In genomic region chr11:89058515-89059270, GRCm38 (mm10) we compare ENCODE assay signal across 8 mouse cellular contexts. TPM values are rescaled to one million over a fixed set of nuclear protein-coding genes. Genes with fewer than 3 reads are reported as not detected.
DNase-seq lines count a peak whose midpoint lies in the region; ATAC-seq and TF ChIP-seq lines count a peak whose summit lies in the region.

No protein-coding gene starts in this region.

- H3K4me2 ChIP-seq in kidney, embryonic 14.5 days (replicated peaks; ENCODE audit: low read depth, low read length) = peak overlapping the region; percentile 87
- peak overlapping the region; percentile 75 for H3K4me2 ChIP-seq in hindbrain, embryonic 14.5 days (replicated peaks)
- peak overlapping the region; percentile 92 for H3K4me2 ChIP-seq in lung, embryonic 16.5 days (ENCODE audit: low read depth, low read length)
- peak overlapping the region; percentile 96 for H3K4me2 ChIP-seq in stomach, embryonic 14.5 days (replicated peaks; ENCODE audit: low read depth, low read length)

- H3K9ac ChIP-seq in kidney, embryonic 14.5 days (ENCODE audit: low read depth, low read length) = peak overlapping the region; percentile 14; the same call in 1 of the 2 replicates
- H3K9ac ChIP-seq in hindbrain, embryonic 14.5 days = peak overlapping the region; percentile 87
- 0 out of 2 replicates have a peak overlapping the region, but pooled peaks have one; percentile 38 for H3K9ac ChIP-seq in lung, embryonic 16.5 days (ENCODE audit: low read length)
- H3K9ac ChIP-seq in stomach, embryonic 14.5 days (replicated peaks; ENCODE audit: low read depth, low read length) = no peak overlapping the region

- no peak for TF ChIP-seq POLR2A in brain, embryonic 14.5 days (IDR thresholded peaks at IDR 0.05; ENCODE audit: borderline replicate concordance, extremely low read depth, insufficient read depth, insufficient read length, poor library complexity, severe bottlenecking)

- no peak overlapping the region for H3K27ac ChIP-seq in kidney, embryonic 14.5 days (ENCODE audit: low read depth, low read length)
- no peak overlapping the region for H3K27ac ChIP-seq in hindbrain, embryonic 14.5 days
- H3K27ac ChIP-seq in lung, embryonic 16.5 days (ENCODE audit: low read length) = no peak overlapping the region
- no peak overlapping the region for H3K27ac ChIP-seq in stomach, embryonic 14.5 days (ENCODE audit: low read length)

- peak overlapping the region; percentile 72 for H3K4me3 ChIP-seq in kidney, embryonic 14.5 days (ENCODE audit: low read length)
- peak overlapping the region; percentile 74 for H3K4me3 ChIP-seq in hindbrain, embryonic 14.5 days (replicated peaks; ENCODE audit: low read length)
- peak overlapping the region; percentile 90 for H3K4me3 ChIP-seq in lung, embryonic 16.5 days (ENCODE audit: low read length)
- H3K4me3 ChIP-seq in stomach, embryonic 14.5 days (ENCODE audit: low read depth, low read length) = peak overlapping the region; percentile 81; the same call in 1 of the 2 replicates

- ATAC-seq in kidney, embryonic 14.5 days (ENCODE audit: low FRiP score, low TSS enrichment) = no peak
- ATAC-seq in hindbrain, embryonic 14.5 days (ENCODE audit: low FRiP score) = no peak
- no peak for ATAC-seq in lung, embryonic 16.5 days (ENCODE audit: low read depth)
- no peak for ATAC-seq in stomach, embryonic 14.5 days (ENCODE audit: insufficient number of reproducible peaks, insufficient read depth, low FRiP score, low read depth)

- WGBS in kidney, embryonic 14.5 days = 71% methylated on average over 11 of the region's 11 CpGs
- WGBS in hindbrain, embryonic 14.5 days = 78% methylated on average over 11 of the region's 11 CpGs
- WGBS in lung, embryonic 16.5 days = 64% methylated on average over 11 of the region's 11 CpGs
- WGBS in stomach, embryonic 14.5 days = 64% methylated on average over 11 of the region's 11 CpGs

- peaks cover 14% of the 10 kb centered on the region for H3K4me1 ChIP-seq in kidney, embryonic 14.5 days (ENCODE audit: control insufficient read depth, insufficient read depth, low read length)
- peaks cover 22% of the 10 kb centered on the region for H3K4me1 ChIP-seq in hindbrain, embryonic 14.5 days (replicated peaks; ENCODE audit: control insufficient read depth, insufficient read depth, low read length)
- H3K4me1 ChIP-seq in lung, embryonic 16.5 days (replicated peaks; ENCODE audit: control insufficient read depth, insufficient read depth, low read length) = peaks cover 26% of the 10 kb centered on the region
- H3K4me1 ChIP-seq in stomach, embryonic 14.5 days (ENCODE audit: control insufficient read depth, insufficient read depth, low read length) = peaks cover 18% of the 10 kb centered on the region

- TF ChIP-seq CTCF in brain, embryonic 14.5 days (IDR thresholded peaks at IDR 0.05; ENCODE audit: borderline replicate concordance, extremely low read depth, insufficient read depth, insufficient read length) = peak; percentile 48

- DNase-seq in kidney, adult 18-20 months = no peak
- no peak for DNase-seq in brain, embryonic 14.5 days (ENCODE audit: low read depth)
- DNase-seq in hindbrain, embryonic 14.5 days (ENCODE audit: low spot score) = no peak
- no peak for DNase-seq in right cerebral cortex, postnatal 25 days
- DNase-seq in right cerebral cortex, postnatal 4 days = no peak

- peaks cover 4% of the 10 kb centered on the region; the same call in 1 of the 2 replicates for H3K36me3 ChIP-seq in kidney, embryonic 14.5 days (ENCODE audit: control insufficient read depth, insufficient read depth, low read length)
- H3K36me3 ChIP-seq in hindbrain, embryonic 14.5 days (replicated peaks; ENCODE audit: control insufficient read depth, insufficient read depth) = peaks cover 19% of the 10 kb centered on the region
- peaks cover 3% of the 10 kb centered on the region; the same call in 1 of the 2 replicates for H3K36me3 ChIP-seq in lung, embryonic 16.5 days (ENCODE audit: control insufficient read depth, insufficient read depth, low read length)
- H3K36me3 ChIP-seq in stomach, embryonic 14.5 days (ENCODE audit: control insufficient read depth, insufficient read depth, low read length) = peaks cover 6% of the 10 kb centered on the region; the same call in 1 of the 2 replicates

- no peaks in the 10 kb centered on the region for H3K27me3 ChIP-seq in kidney, embryonic 14.5 days (ENCODE audit: control insufficient read depth, insufficient read depth, low read length)
- no peaks in the 10 kb centered on the region for H3K27me3 ChIP-seq in hindbrain, embryonic 14.5 days (ENCODE audit: control insufficient read depth, insufficient read depth, low read length)
- no peaks in the 10 kb centered on the region for H3K27me3 ChIP-seq in lung, embryonic 16.5 days (ENCODE audit: control insufficient read depth, insufficient read depth, low read depth, low read length)
- H3K27me3 ChIP-seq in stomach, embryonic 14.5 days (ENCODE audit: control insufficient read depth, insufficient read depth, low read length) = no peaks in the 10 kb centered on the region

- H3K9me3 ChIP-seq in kidney, embryonic 14.5 days (ENCODE audit: control insufficient read depth, low read length) = no peaks in the 10 kb centered on the region
- H3K9me3 ChIP-seq in hindbrain, embryonic 14.5 days (ENCODE audit: control insufficient read depth, low read length) = no peaks in the 10 kb centered on the region
- H3K9me3 ChIP-seq in lung, embryonic 16.5 days (ENCODE audit: control insufficient read depth, low read length) = no peaks in the 10 kb centered on the region
- no peaks in the 10 kb centered on the region for H3K9me3 ChIP-seq in stomach, embryonic 14.5 days (ENCODE audit: control insufficient read depth, low read depth, low read length)

RNA-seq across cellular contexts. Expression of gene Dgke, which starts 8.0 kb away (rescaled TPM):
- polyA plus RNA-seq in kidney, embryonic 14.5 days (2014; fragmentation: Nextera tagmentation; extraction: Ambion mirVana) = 3.2 and 5.3 TPM in 2 replicates
- 18.4 and 23.1 TPM in 2 replicates for polyA plus RNA-seq in brain, embryonic 14.5 days (2012; rRNA removed)
- polyA plus RNA-seq in hindbrain, embryonic 14.5 days (2014; fragmentation: Nextera tagmentation; extraction: Ambion mirVana) = 16.3 and 16.7 TPM in 2 replicates
- polyA plus RNA-seq in lung, embryonic 16.5 days (2015; fragmentation: Nextera tagmentation; extraction: Ambion mirVana) = 4.5 and 5.1 TPM in 2 replicates
- 5.0 and 5.2 TPM in 2 replicates for polyA plus RNA-seq in stomach, embryonic 14.5 days (2014; fragmentation: Nextera tagmentation; extraction: Ambion mirVana)

RNA-seq across cellular contexts. Expression of gene Gm525, which starts 14.9 kb away (rescaled TPM):
- not detected in 2 replicates for polyA plus RNA-seq in kidney, embryonic 14.5 days (2014; fragmentation: Nextera tagmentation; extraction: Ambion mirVana)
- polyA plus RNA-seq in brain, embryonic 14.5 days (2012; rRNA removed) = 0.56 TPM in 1 of 2 replicates, not detected in the other
- not detected in 2 replicates for polyA plus RNA-seq in hindbrain, embryonic 14.5 days (2014; fragmentation: Nextera tagmentation; extraction: Ambion mirVana)
- 1.2 and 2.1 TPM in 2 replicates for polyA plus RNA-seq in lung, embryonic 16.5 days (2015; fragmentation: Nextera tagmentation; extraction: Ambion mirVana)
- polyA plus RNA-seq in stomach, embryonic 14.5 days (2014; fragmentation: Nextera tagmentation; extraction: Ambion mirVana) = 2.4 and 3.4 TPM in 2 replicates

RNA-seq across cellular contexts. Expression of gene Trim25, which starts 59.5 kb away (rescaled TPM):
- 11.5 and 13.2 TPM in 2 replicates for polyA plus RNA-seq in kidney, embryonic 14.5 days (2014; fragmentation: Nextera tagmentation; extraction: Ambion mirVana)
- polyA plus RNA-seq in brain, embryonic 14.5 days (2012; rRNA removed) = 1.7 and 3.2 TPM in 2 replicates
- 2.1 and 4.3 TPM in 2 replicates for polyA plus RNA-seq in hindbrain, embryonic 14.5 days (2014; fragmentation: Nextera tagmentation; extraction: Ambion mirVana)
- 24.2 and 27.3 TPM in 2 replicates for polyA plus RNA-seq in lung, embryonic 16.5 days (2015; fragmentation: Nextera tagmentation; extraction: Ambion mirVana)
- polyA plus RNA-seq in stomach, embryonic 14.5 days (2014; fragmentation: Nextera tagmentation; extraction: Ambion mirVana) = 22.2 and 22.9 TPM in 2 replicates
